Mouse (Mus musculus) cerebellum, adult 11 months (tissue): ENCODE data around the gene Efnb1.
A peak's percentile ranks its signal among the peaks of the same experiment; 100 is the strongest.
"Not testable (repeated sequence)": the region's sequence is repeated elsewhere in the genome, so short reads cannot be mapped to it uniquely, and the experiment has no call there.

Experiments used
- DNase-seq: peaks from one replicate; pipeline ENCODE4 v3.0.0; 2022

Efnb1 gene

GRCm38 (mm10) chrX:99135523-99136258 lies at the start of gene Efnb1:
Gene Efnb1, plus strand, starts transcription at chrX:99136130.
- DNase-seq = peak; percentile 80

- no peak for DNase-seq
Observed at GRCm38 (mm10) chrX:99092704-99093103, 43.2 kb upstream of the Efnb1 start.

GRCm38 (mm10) chrX:99111088-99111724 lies 24.7 kb upstream of the Efnb1 start:
- DNase-seq = not testable (repeated sequence)

DNA sequence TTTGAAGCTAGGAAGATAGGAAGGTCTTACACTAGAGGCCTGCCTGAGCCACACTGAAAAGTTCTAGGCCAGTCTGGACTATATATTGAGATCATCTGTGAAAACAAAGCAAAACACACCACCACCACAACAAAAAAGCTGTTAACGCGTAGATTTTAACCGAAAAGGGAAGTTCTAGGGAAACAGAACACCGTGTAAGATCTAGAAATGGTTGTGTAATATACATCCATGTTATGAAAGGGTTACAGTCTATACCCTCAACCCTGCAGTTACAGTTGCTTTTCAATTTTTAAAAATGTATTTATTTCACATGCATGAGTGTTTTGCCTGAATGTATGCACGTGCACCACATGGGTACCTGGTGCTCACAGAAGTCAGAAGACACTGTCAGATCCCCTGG lies 16.4 kb upstream of the Efnb1 start:
- DNase-seq = no peak

- peak; percentile 47 for DNase-seq
Observed at GRCm38 (mm10) chrX:99130059-99130458, 5.9 kb upstream of the Efnb1 start.

DNA sequence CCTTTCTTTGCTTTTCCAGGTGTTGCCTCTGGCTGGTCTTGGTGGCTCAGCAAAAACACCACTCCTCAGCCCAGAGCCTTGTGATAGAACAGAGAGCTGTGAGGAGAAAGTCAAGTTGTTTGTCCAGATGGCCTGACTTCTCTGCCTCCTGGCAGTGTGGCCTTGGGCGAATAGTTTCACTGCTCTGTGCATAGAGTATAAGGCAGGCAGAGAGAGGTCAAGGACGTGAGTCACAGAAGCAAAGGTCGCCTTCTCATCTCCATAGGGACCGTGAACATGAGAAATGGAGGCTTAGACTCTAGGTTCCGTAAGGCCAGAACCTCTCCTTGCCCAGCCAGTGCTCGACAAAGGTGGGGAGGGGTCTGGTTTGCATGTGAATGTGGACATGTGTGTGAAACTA lies 3.4 kb upstream of the Efnb1 start:
- DNase-seq = no peak

- peak; percentile 79 for DNase-seq
Observed at GRCm38 (mm10) chrX:99134891-99135290, 1.0 kb upstream of the Efnb1 start.

GRCm38 (mm10) chrX:99136431-99136966 lies 569 bp downstream of the Efnb1 start:
- DNase-seq = peak; percentile 21

- DNase-seq = no peak
Observed at GRCm38 (mm10) chrX:99137143-99137870, 1.4 kb downstream of the Efnb1 start.

GRCm38 (mm10) chrX:99137928-99138740 lies 2.2 kb downstream of the Efnb1 start:
- DNase-seq = no peak

- DNase-seq = no peak
Observed at GRCm38 (mm10) chrX:99141079-99141478, 5.1 kb downstream of the Efnb1 start.

GRCm38 (mm10) chrX:99141900-99142299 lies 6.0 kb downstream of the Efnb1 start:
- DNase-seq = no peak

GRCm38 (mm10) chrX:99145561-99145960 lies 9.6 kb downstream of the Efnb1 start:
- DNase-seq = no peak

DNA sequence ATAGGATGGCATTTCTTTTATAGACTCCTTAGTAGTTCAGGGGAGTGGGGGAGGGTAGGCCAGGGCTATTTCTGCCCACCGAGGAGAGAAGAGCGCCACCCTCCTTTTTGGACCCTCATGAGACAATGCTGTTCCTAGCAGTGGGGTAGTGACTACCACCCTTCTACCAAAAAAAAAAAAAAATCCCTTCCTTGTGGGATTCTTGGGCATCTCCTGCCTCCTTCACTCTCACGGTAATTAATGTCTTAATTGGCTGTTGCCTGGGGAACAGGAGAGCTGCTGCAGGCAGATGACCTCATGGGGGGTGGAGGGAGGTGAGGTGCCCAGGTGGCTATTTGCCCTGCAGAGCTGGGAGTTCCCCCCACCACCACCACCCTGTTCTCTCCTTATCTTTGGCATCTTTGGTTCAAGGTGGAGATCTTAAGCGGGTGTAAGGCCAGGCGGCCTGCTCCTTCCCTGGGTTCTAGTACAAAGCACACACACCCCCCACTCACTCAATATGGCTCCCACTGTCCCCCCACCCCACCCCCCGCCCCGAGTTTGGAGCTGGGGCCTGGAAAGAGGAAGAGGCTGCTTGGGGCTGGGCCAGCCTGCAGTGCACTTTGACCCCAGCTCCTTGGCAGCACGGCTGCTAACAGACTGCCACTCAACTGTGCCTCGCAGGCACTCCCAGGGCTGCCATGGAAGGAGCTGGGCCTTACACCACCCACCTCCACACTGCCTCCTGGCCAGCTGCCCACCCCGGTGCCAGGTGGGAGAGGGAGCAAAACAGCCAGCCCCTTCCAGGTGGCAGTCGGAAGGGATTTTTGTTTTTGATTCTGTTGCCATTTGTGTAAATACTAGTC lies 12.4 kb downstream of the Efnb1 start:
- DNase-seq = no peak

- DNase-seq = no peak
Observed at GRCm38 (mm10) chrX:99149047-99149446, 13.1 kb downstream of the Efnb1 start.

DNA sequence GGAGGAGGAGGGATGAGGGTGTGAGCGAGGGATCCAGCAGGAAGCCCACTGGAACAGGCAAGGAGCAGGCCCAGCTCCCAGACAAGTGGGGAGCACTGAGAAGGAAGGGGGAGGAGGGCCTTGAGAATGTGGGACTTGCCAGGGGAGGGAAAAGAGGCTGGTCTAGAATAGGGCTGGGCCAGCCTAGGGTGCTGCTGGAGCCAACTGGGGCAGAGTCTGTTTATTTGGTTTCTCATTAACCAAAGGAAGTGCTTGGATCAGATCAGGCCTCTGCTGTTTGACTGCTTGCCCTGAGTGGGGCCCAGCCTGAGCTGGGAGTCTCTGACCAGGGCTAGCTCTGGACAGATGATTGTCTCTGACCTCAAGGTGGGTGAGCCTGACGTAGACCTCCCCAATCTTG lies 14.0 kb downstream of the Efnb1 start:
- no peak for DNase-seq

- DNase-seq = no peak
Observed at GRCm38 (mm10) chrX:99150712-99151111, 14.8 kb downstream of the Efnb1 start.

DNA sequence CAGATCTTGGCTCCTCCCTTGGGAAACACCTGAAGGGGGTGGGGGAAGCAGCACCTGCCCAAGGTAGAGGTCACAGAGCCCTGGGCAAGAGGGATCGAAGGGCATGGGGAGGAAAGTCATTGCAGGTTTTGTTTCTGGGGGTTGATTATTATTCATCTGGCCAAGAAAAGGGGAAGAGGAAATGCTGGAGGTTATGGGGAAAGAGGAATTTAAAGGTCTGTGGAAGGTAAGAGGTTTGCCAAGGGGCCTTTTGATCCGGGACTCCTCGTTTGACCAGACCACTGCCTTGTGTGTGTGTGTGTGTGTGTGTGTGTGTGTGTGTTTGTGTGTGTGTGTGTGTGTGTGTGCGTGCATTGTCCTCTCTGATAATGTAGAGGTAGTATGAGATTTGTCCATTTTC lies 15.5 kb downstream of the Efnb1 start:
- no peak for DNase-seq

- no peak for DNase-seq
Observed at GRCm38 (mm10) chrX:99152141-99152540, 16.2 kb downstream of the Efnb1 start.

DNA sequence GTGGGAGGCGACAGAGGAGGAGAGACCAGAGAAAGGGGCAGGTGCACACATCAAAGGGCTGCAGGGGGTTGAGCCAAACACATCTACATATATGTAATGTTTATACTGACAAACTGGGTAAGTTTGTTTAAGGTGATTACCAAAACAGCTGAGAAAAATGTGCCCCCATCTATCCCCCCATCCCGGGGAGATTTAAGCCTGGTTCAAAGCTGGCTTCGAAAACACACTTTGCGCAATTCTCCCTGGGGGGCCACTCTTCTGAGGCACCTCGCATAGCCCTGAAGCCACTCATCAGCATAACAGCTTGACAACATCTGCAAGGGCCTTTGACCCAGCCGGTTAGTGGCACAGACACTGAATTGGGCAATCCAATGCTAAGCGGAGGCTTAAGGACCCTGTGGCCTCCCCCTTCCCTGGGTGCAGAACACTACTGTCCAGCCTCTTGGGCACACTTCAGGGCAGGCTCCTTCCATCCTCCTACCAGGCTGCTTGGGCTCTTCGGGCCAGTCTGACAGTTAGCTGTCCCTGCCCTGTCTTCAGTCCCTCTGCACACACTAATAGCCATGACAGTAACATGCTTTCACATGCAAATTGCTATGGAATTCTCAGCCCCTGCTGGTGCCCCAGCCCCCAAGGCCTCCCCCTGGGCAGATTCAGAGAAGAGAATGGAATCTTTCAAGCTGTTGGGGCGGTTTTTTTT lies 16.8 kb downstream of the Efnb1 start:
- no peak for DNase-seq

DNA sequence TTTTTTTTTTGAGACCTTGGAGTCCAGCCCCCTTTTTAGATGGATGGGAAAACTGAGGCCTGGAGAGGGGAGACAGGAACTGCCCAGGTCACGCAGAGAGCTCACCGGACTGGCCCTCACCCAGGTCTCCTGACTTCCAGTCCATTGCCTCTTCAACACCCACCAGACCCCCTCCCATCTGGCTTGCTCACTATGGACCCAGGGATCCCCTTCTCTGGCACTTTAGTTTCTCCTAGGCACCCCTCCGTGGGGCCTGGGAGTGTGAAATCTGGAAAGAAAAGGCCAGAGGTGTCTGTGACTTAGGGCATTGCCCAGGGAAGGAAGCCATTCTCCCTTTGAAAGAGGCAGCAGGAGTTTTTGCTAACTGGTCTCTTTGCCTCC lies 17.3 kb downstream of the Efnb1 start:
- no peak for DNase-seq
